Mouse (Mus musculus) right cerebral cortex, postnatal 36 days (tissue): Measurements from ENCODE around the gene Ccdc167.
A peak's percentile ranks its signal among the peaks of the same experiment; 100 is the strongest.

Source experiments
- DNase-seq, 2 experiments: peaks; one replicate each; pipeline ENCODE4 v3.0.0; 2022; ENCODE audit warnings: low spot score in 2 of 2, mixed read lengths in 1 of 2

Ccdc167 gene

DNA sequence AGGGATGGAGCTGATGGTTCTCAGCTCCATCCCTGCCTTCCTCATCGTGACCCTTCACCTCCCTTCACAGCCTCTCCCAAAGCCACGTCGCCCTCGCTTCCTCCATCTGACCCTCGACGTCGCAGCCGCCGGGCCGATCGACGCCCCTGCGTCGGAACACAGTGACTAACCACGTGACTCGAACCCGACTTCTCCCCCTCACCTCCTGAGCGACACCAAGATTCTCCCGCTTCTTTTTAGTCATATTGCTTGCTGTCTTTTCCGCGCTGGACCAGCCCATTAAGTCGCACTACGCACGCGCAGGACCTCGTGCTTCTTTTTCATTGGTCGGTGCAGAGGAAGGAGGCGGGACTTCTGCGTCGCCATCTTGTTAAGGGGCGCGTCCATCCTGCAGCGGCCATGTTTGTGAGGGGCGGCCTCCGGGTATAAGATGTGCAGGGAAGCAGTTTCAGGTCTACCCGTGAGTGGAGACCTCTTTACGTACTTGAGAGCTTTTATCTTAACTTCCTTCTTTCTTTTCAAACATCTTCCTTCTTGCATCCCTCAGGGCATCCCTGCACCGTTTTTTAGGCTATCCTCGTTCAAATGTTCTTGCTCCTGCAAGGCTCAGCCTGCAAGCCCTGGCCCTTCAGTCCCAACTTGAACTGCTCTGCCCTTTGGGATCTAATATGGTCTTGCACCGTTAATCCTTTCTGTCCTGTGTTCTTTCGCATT, at the start of gene Ccdc167:
TSS of gene Ccdc167 (minus strand) at position 313 of the 714 bp plus-strand sequence.
- peak; percentile 95 for DNase-seq

GRCm38 (mm10) chr17:29765380-29765779, 48.5 kb upstream of the Ccdc167 start:
- no peak for DNase-seq

DNA sequence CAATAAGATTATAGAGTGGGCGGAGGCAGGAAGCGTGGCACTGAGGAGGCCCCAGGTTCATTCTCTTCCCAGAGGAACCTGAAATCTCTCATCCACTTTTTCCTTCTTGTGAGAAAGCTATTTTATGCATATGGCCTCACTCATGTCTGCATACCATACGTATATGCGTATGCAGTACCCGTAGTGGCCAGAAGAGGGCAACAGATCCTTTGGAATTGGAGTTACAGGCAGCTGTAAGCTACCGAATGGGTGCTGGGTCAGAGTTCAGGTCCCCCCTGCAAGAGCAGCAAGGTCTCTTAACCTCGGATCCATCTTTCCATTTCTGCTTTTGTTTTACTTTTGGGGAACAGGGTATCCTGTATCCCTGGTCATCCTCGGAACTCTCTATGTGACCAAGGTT, 45.7 kb upstream of the Ccdc167 start:
- no peak for DNase-seq

GRCm38 (mm10) chr17:29761938-29762337, 45.1 kb upstream of the Ccdc167 start:
- no peak for DNase-seq

- no peak for DNase-seq
Measured at GRCm38 (mm10) chr17:29760404-29761375, 43.8 kb upstream of the Ccdc167 start.

- DNase-seq = no peak
Measured at GRCm38 (mm10) chr17:29759963-29760362, 43.1 kb upstream of the Ccdc167 start.

GRCm38 (mm10) chr17:29756381-29756780, 39.5 kb upstream of the Ccdc167 start:
- no peak for DNase-seq

- DNase-seq = no peak
Measured at GRCm38 (mm10) chr17:29754510-29754909, 37.7 kb upstream of the Ccdc167 start.

DNA sequence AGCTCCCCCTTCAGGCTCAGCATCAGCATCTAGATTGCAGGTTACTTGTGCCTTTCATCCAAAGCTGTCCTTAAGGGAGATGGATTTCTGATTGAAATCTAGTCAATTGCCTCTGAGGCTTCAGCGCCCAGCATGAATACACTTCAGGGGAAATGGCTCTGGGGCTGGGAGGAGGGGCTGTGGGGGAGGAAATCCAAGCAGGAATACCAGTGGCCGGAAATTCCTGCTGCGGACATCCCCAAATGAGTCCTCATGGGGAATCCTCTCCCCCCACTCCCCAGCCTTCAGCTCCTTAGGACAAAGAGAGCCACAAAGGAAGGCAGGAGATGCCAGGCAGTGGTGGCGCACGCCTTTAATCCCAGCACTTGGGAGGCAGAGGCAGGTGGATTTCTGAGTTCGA, 30.6 kb upstream of the Ccdc167 start:
- DNase-seq = no peak

- peak; percentile 44 to 51 for DNase-seq
Measured at GRCm38 (mm10) chr17:29737849-29738804, 21.3 kb upstream of the Ccdc167 start.

DNA sequence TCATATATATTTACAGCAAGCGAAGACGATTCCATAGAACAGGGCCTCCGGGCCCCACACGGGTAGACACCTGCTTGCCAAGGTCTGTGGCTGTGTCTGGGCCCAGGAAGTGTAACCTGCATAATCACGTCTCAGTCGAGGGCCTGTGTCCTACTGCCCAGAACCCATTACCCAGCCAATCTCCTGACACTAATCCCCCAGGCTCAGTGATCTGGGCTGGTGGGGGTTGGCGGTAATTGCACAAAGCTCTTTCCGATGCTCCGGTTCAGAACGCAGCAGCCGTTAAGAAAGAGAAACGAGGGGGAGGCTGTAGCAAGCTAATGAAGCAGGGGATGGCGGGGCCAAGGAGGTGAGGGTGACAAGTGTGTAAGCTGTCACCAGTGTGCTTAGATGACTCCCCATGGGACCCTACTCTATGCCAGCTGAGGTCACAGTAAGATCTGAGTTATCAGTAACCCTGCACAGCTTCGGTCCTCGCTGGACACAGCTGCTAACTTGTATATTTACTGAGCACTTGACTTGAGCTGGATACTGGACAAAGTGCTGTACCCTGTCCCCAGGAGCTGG, 19.7 kb upstream of the Ccdc167 start:
- no peak for DNase-seq

GRCm38 (mm10) chr17:29732522-29732921, 15.7 kb upstream of the Ccdc167 start:
- no peak for DNase-seq

- no peak for DNase-seq
Measured at GRCm38 (mm10) chr17:29731953-29732325, 15.1 kb upstream of the Ccdc167 start.

GRCm38 (mm10) chr17:29731266-29731952, 14.6 kb upstream of the Ccdc167 start:
- DNase-seq = no peak

DNA sequence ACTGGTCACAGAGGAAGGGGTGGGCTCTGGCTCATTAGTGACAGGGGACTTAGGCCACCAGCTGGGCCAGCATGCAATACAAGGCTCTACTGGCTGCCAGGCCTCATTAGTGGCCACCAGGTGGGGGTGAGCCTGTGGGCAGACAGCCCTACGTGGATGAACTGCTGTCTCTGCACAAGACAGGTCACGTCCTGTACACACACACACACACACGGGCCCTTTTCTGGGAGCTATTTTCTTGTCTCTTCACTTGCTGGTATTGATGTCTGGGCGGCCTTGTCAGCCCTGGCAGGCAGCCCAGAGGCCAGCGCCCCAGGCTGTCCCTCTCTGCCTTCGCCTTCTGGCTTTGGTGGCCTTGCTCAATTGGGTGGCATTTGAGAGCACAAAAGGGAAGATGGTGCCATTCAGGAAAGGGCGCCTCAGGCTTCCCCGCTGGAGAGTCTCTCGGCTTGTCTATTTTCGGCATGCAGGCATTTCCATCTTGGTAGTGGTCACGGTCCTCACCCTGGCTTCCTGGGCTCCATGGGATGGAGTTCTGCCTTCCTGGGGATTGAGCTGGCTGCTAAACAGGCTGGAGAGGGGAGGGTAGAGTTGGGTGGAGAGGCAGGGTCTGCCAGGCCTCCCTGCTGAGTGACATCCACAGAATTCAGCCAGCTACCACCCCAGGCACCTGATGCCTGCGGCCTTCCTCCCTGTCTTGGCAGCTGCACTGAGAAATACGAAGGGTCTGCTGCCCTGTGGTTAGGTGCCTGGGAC, 13.8 kb upstream of the Ccdc167 start:
- no peak for DNase-seq

- no peak for DNase-seq
Measured at GRCm38 (mm10) chr17:29728082-29728481, 11.2 kb upstream of the Ccdc167 start.

GRCm38 (mm10) chr17:29725027-29725620, 8.3 kb upstream of the Ccdc167 start:
- no peak for DNase-seq

GRCm38 (mm10) chr17:29724610-29725009, 7.8 kb upstream of the Ccdc167 start:
- DNase-seq = no peak

DNA sequence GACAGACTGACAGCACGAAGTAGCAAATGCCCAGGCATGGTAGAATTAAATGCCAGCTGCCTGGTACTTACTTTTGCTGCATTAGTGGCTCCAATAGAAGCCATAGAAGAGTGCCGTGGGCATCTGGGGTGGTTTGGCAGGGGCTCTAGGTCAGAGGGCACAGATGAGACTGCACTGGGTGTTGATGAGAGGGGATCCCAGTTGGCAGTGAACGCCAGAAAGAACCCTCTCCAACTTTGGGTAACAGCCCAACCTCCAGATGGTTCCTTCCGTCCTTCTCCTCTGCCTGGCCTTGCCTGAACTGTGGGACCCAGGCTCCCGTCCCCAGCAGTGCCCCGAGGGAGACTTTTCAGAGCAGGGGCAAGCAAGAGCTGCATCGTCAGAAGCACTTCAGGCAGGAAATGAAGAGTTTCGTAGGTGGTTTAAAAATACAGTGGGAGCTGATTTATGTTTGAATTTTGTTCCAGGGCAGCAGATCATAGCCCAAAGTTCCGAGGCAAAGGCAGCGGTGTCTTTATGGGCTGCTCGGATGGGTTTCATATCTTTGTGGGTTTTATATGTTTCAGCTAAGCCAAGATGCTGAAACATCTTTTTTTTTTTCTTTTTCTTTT, 4.0 kb upstream of the Ccdc167 start:
- no peak for DNase-seq
